Mouse (Mus musculus) lung, embryonic 14.5 days (tissue): ENCODE results near the gene Sp2. TPM values are rescaled to one million over a fixed set of nuclear protein-coding genes. Genes with fewer than 3 reads are reported as not detected.

ENCODE experiments used
- ATAC-seq: fragments of 200-750 bp; cut with Nextera tagmentation; 2 replicates; pipeline ENCODE4 v1.8.0; 2017; ENCODE audit warnings: mild to moderate bottlenecking, moderate TSS enrichment, moderate library complexity; ENCODE audit not compliant: insufficient read depth
- DNase-seq: peaks from one replicate; pipeline ENCODE4 v3.0.0-alpha.2; 2015
- H3K27ac ChIP-seq: fragments of 300-500 bp; sonication (generic); 2 replicates; pipeline ENCODE4 v1.5.1; 2014; ENCODE audit warnings: low read depth, mild to moderate bottlenecking, moderate library complexity
- H3K27me3 ChIP-seq: fragments of 300-500 bp; sonication (generic); 2 replicates; pipeline ENCODE4 v1.6.1; 2014; ENCODE audit warnings: low read length, control low read depth; ENCODE audit not compliant: insufficient read depth
- H3K36me3 ChIP-seq: fragments of 300-500 bp; sonication (generic); 2 replicates; pipeline ENCODE4 v1.6.1; 2014; ENCODE audit warnings: control low read depth; ENCODE audit not compliant: insufficient read depth
- H3K4me1 ChIP-seq: fragments of 300-500 bp; sonication (generic); 2 replicates; pipeline ENCODE4 v1.6.1; 2014; ENCODE audit warnings: antibody characterized with exemption, control low read depth; ENCODE audit not compliant: insufficient read depth
- H3K4me2 ChIP-seq: fragments of 300-500 bp; sonication (generic); 2 replicates; pipeline ENCODE4 v1.6.1; 2014; ENCODE audit warnings: mild to moderate bottlenecking
- H3K4me3 ChIP-seq: fragments of 300-500 bp; sonication (generic); 2 replicates; pipeline ENCODE4 v1.5.1; 2014; ENCODE audit warnings: low read depth, low read length
- H3K9ac ChIP-seq: fragments of 300-500 bp; sonication (generic); 2 replicates; pipeline ENCODE4 v1.6.1; 2014
- H3K9me3 ChIP-seq: fragments of 300-500 bp; sonication (generic); 2 replicates; pipeline ENCODE4 v1.6.1; 2016; ENCODE audit warnings: low read depth, low read length, control low read depth
- CTCF ChIP-seq: IDR thresholded peaks from 2 replicates; pipeline ENCODE4 v1.5.1; 2016; ENCODE audit warnings: antibody characterized with exemption, low read depth
- WGBS: fragments of 180-500 bp; shearing (Covaris S2); extraction: QIAGEN DNeasy Blood & Tissue Kit; methylation state at CpG from one replicate; pipeline ENCODE4 v1.1.7; 2014; 5-methylcytosine and 5-hydroxymethylcytosine counted together
- polyA plus RNA-seq: library from polyadenylated mRNA; unstranded; fragments of >200 nt; fragmentation: Nextera tagmentation; extraction: Ambion mirVana; gene quantifications from 2 replicates; pipeline ENCODE4 v1.2.1, GENCODE M21; 2014

Gene Sp2
- polyA plus RNA-seq, 1 experiment from 2014 or later, result 22.3 TPM

- peak overlapping the region; percentile 32 for H3K4me2 ChIP-seq
- peaks cover 33% of the 10 kb centered on the region for H3K4me1 ChIP-seq
- TF ChIP-seq CTCF, result no peak
- H3K9ac ChIP-seq, result peak overlapping the region; percentile 43
- 0 out of 2 replicates have a peak, but pooled peaks cover 3% of the 10 kb centered on the region for H3K36me3 ChIP-seq
- no peak for DNase-seq
- no peaks in the 10 kb centered on the region for H3K27me3 ChIP-seq
- peak; percentile 18; the same call in 1 of the 2 replicates for ATAC-seq
- WGBS, result 59% methylated on average over 5 of the region's 5 CpGs
- no peaks in the 10 kb centered on the region for H3K9me3 ChIP-seq
- peak overlapping the region; percentile 91 for H3K27ac ChIP-seq
- no peak overlapping the region for H3K4me3 ChIP-seq
Measured at GRCm38 (mm10) chr11:96969280-96969722, 13.5 kb downstream of the Sp2 start.

- Histone ChIP-seq H3K9me3 (no peaks in the 10 kb centered on the region), H3K36me3 (no peaks in the 10 kb centered on the region), H3K9ac (no peak overlapping the region), H3K27me3 (no peaks in the 10 kb centered on the region), H3K4me2 (no peak overlapping the region), H3K4me1 (peaks cover 33% of the 10 kb centered on the region), H3K27ac (peak overlapping the region; percentile 91; the same call in 1 of the 2 replicates), H3K4me3 (no peak overlapping the region)
- no peak for ATAC-seq
- DNase-seq, result no peak
- 23% methylated on average over 6 of the region's 6 CpGs for WGBS
- TF ChIP-seq CTCF, result no peak
Measured at GRCm38 (mm10) chr11:96968476-96968875, 14.3 kb downstream of the Sp2 start.

GRCm38 (mm10) chr11:96967544-96968269 is 15.1 kb downstream of the Sp2 start:
- H3K4me1 ChIP-seq, result peaks cover 33% of the 10 kb centered on the region
- no peak for TF ChIP-seq CTCF
- peak overlapping the region; percentile 91 for H3K27ac ChIP-seq
- H3K4me2 ChIP-seq, result peak overlapping the region; percentile 42
- DNase-seq, result no peak
- peaks cover 5% of the 10 kb centered on the region; the same call in 1 of the 2 replicates for H3K36me3 ChIP-seq
- H3K9me3 ChIP-seq, result no peaks in the 10 kb centered on the region
- ATAC-seq, result no peak
- no peak overlapping the region for H3K4me3 ChIP-seq
- WGBS, result 58% methylated on average over 11 of the region's 11 CpGs
- peak overlapping the region; percentile 21 for H3K9ac ChIP-seq
- no peaks in the 10 kb centered on the region for H3K27me3 ChIP-seq

GRCm38 (mm10) chr11:96966914-96967543 is 15.7 kb downstream of the Sp2 start:
- Histone ChIP-seq H3K36me3 (peaks cover 12% of the 10 kb centered on the region), H3K4me1 (peaks cover 30% of the 10 kb centered on the region), H3K9me3 (no peaks in the 10 kb centered on the region), H3K9ac (peak overlapping the region; percentile 21), H3K4me3 (no peak overlapping the region), H3K27me3 (no peaks in the 10 kb centered on the region), H3K4me2 (peak overlapping the region; percentile 42), H3K27ac (peak overlapping the region; percentile 68)
- DNase-seq (peak; percentile 41), ATAC-seq (no peak)
- WGBS, result 76% methylated on average over 13 of the region's 13 CpGs
- TF ChIP-seq CTCF, result no peak

- 84% methylated on average over 3 of the region's 3 CpGs for WGBS
- no peaks in the 10 kb centered on the region for H3K9me3 ChIP-seq
- no peak overlapping the region for H3K4me2 ChIP-seq
- no peaks in the 10 kb centered on the region for H3K27me3 ChIP-seq
- H3K36me3 ChIP-seq, result peaks cover 20% of the 10 kb centered on the region
- DNase-seq (no peak), ATAC-seq (no peak)
- TF ChIP-seq CTCF, result no peak
- no peak overlapping the region for H3K4me3 ChIP-seq
- H3K4me1 ChIP-seq, result peaks cover 30% of the 10 kb centered on the region
- H3K27ac ChIP-seq, result no peak overlapping the region
- no peak overlapping the region for H3K9ac ChIP-seq
Measured at GRCm38 (mm10) chr11:96966172-96966571, 16.6 kb downstream of the Sp2 start.

GRCm38 (mm10) chr11:96963580-96963979 is 19.2 kb downstream of the Sp2 start:
- ATAC-seq, result peak; percentile 80
- Histone ChIP-seq H3K36me3 (peaks cover 44% of the 10 kb centered on the region), H3K9me3 (no peaks in the 10 kb centered on the region), H3K27me3 (no peaks in the 10 kb centered on the region), H3K4me2 (no peak overlapping the region), H3K4me3 (no peak overlapping the region), H3K4me1 (peaks cover 9% of the 10 kb centered on the region), H3K9ac (no peak overlapping the region), H3K27ac (no peak overlapping the region)
- WGBS, result 15% methylated on average over 8 of the region's 8 CpGs
- peak; percentile 95 for DNase-seq
- TF ChIP-seq CTCF, result peak; percentile 94

GRCm38 (mm10) chr11:96957061-96957805 is 25.5 kb downstream of the Sp2 start:
- Histone ChIP-seq H3K27ac (no peak overlapping the region), H3K9me3 (no peaks in the 10 kb centered on the region), H3K4me3 (no peak overlapping the region), H3K4me1 (no peaks in the 10 kb centered on the region), H3K4me2 (no peak overlapping the region), H3K36me3 (peaks cover 91% of the 10 kb centered on the region), H3K27me3 (no peaks in the 10 kb centered on the region), H3K9ac (no peak overlapping the region)
- TF ChIP-seq CTCF, result no peak
- WGBS, result 82% methylated on average over 10 of the region's 10 CpGs
- DNase-seq (no peak), ATAC-seq (no peak)
